Mouse (Mus musculus) megakaryocyte, adult 5-6 weeks (primary cell): ENCODE data around the gene Dcaf4. TPM values are rescaled to one million over a fixed set of nuclear protein-coding genes. Genes with fewer than 3 reads are reported as not detected.
A peak's percentile ranks its signal among the peaks of the same experiment; 100 is the strongest.

Source experiments
- ATAC-seq: 2 replicates; pipeline ENCODE4 v1.8.0; 2016; ENCODE audit warnings: mild to moderate bottlenecking, inconsistent platforms; ENCODE audit not compliant: poor library complexity, severe bottlenecking
- total RNA-seq, 2 experiments: library from RNA; stranded (forward) in 1 of 2; stranded (reverse) in 1 of 2; fragments of 153-499, 151-499 nt in 1 of 2; fragments of 221-1000, 200-1000 nt in 1 of 2; gene quantifications; 2 replicates each; pipeline versions ENCODE4 v1.2.3 to v1.2.4; 2015 to 2017

Dcaf4 gene
- total RNA-seq (2015): 3.5 and 5.8 TPM in 2 replicates
- 5.1 and 5.4 TPM in 2 replicates for total RNA-seq (2017)

- ATAC-seq: peak; percentile 99
Measured at GRCm38 (mm10) chr12:83520311-83520890, at the start of gene Dcaf4. Gene Dcaf4, plus strand, starts transcription at chr12:83520466.

GRCm38 (mm10) chr12:83471760-83472159 is 48.5 kb upstream of the Dcaf4 start:
- ATAC-seq: no peak

DNA sequence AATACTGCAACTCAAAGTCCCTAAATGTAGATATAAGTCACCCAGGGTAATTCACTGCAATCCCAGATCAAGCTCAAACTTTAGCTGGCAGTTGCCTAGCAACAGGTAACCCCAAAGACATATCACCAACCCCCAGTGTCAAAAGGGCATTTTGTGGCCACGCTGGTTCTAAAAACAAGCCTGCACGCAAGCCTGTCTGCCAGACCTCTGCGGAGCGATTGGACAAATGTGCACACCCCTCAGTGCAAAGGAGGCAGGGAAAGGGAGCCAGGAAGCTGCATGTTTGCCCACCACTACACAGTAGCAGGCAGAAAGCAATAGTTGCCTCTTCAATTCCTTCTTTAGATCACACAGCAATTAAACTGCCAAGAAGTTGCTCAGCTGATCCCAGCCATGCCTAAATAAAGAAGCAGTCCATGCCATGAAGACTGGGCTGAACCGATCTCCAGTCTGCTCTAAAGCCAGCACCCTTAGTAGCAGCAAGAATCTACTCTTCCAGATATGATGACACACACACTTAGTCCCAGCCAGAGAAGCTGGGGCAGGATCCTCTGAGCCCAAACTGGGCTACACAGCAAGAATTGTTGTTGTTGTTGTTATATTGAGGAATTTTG is 46.2 kb upstream of the Dcaf4 start:
- no peak for ATAC-seq

GRCm38 (mm10) chr12:83475419-83475818 is 44.8 kb upstream of the Dcaf4 start:
- ATAC-seq: no peak

GRCm38 (mm10) chr12:83476277-83476676 is 44.0 kb upstream of the Dcaf4 start:
- no peak for ATAC-seq

DNA sequence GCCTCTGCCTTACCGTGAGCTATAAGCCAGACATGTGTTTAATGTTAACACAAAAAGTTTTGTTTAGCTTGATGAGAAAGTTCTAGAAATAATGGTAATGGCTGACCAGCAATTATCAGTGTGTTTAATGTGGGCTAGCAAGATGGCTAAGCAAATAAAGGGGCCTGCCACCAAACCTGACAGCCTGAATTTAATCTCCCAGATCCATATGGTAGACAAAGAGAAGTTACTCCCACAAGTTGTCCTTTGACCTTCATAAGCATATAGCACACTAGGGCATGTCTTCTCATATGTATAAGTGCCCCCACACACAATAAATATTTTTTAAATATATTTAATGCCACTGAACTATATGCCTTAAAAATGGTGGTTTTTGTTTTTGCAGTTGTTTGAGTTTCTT is 41.1 kb upstream of the Dcaf4 start:
- ATAC-seq: no peak

- ATAC-seq: no peak
Measured at GRCm38 (mm10) chr12:83479818-83480401, 40.4 kb upstream of the Dcaf4 start.

GRCm38 (mm10) chr12:83481439-83481838 is 38.8 kb upstream of the Dcaf4 start:
- no peak for ATAC-seq

GRCm38 (mm10) chr12:83483653-83484052 is 36.6 kb upstream of the Dcaf4 start:
- no peak for ATAC-seq

GRCm38 (mm10) chr12:83484855-83485745 is 35.2 kb upstream of the Dcaf4 start:
- no peak for ATAC-seq

GRCm38 (mm10) chr12:83485911-83486670 is 34.2 kb upstream of the Dcaf4 start:
- ATAC-seq: no peak; the same call in 1 of the 2 replicates

- ATAC-seq: 0 out of 2 replicates have a peak, but pooled peaks have one; percentile 4
Measured at GRCm38 (mm10) chr12:83486671-83487461, 33.4 kb upstream of the Dcaf4 start.

GRCm38 (mm10) chr12:83487476-83487991 is 32.7 kb upstream of the Dcaf4 start, which contains the start of gene Dpf3:
Gene Dpf3, minus strand, starts transcription at chr12:83487716.
- peak; percentile 96 for ATAC-seq

GRCm38 (mm10) chr12:83488211-83488941 is 31.9 kb upstream of the Dcaf4 start:
- no peak for ATAC-seq

- no peak for ATAC-seq
Measured at GRCm38 (mm10) chr12:83489748-83490147, 30.5 kb upstream of the Dcaf4 start.

DNA sequence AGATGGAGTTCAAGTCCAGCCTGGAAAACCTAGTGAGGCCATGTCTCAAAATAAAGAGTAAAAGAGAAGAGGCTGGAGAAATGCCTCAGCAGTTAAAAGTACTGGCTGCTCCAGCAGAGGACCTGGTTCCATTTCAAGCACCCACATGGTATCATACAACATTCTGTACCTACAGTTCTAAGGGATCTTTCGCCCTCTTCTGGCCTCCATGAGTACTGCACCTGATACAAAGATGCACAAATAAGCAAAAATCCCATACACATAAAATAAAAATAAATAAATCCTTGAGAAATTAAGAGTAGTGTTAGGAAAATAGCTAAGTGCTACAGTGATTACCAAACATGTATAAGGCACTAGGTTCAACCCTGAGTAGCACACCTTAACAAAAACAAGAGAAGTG is 28.7 kb upstream of the Dcaf4 start:
- ATAC-seq: no peak

GRCm38 (mm10) chr12:83492808-83493207 is 27.5 kb upstream of the Dcaf4 start:
- ATAC-seq: no peak

- ATAC-seq: no peak
Measured at GRCm38 (mm10) chr12:83494196-83494595, 26.1 kb upstream of the Dcaf4 start.
